Mouse (Mus musculus) left cerebral cortex, adult 18-20 months (tissue): ENCODE data around the gene Usp45. TPM values are rescaled to one million over a fixed set of nuclear protein-coding genes. Genes with fewer than 3 reads are reported as not detected.

ENCODE experiments used
- total RNA-seq, 2 experiments: library from RNA; stranded (reverse); gene quantifications; 2 replicates each; pipeline ENCODE4 v1.2.3; 2021

Gene Usp45
- total RNA-seq, 2 experiments from 2014 or later: 42.2 to 51.0 TPM

Other genes starting within 250 kb of the Usp45 start
- not detected for gene Prdm13, start 81.2 kb upstream of the Usp45 start, total RNA-seq
- 10 to 100 TPM; 35.1 to 36.3 TPM for gene Ccnc, start 39.5 kb upstream of the Usp45 start, total RNA-seq
- gene Tstd3, start 56 bp downstream of the Usp45 start, total RNA-seq: 10 to 100 TPM; 23.1 to 25.1 TPM
- gene Pnisr, start 80.4 kb downstream of the Usp45 start, total RNA-seq: 100 to 1,000 TPM; 173 to 195 TPM
- 10 to 100 TPM; 12.0 to 15.2 TPM for gene Coq3, start 112.5 kb downstream of the Usp45 start, total RNA-seq
- gene Faxc, start 164.2 kb downstream of the Usp45 start, total RNA-seq: 10 to 100 TPM; 62.0 to 65.5 TPM